Mouse (Mus musculus) cerebellum, postnatal 4 days (tissue): Measurements from ENCODE around the gene Rhpn2.

ENCODE experiments used
- DNase-seq, 2 experiments: peaks; one replicate each; pipeline ENCODE4 v3.0.0; 2022; ENCODE audit warnings: low spot score in 2 of 2, mixed read lengths in 1 of 2

The Rhpn2 gene

DNA sequence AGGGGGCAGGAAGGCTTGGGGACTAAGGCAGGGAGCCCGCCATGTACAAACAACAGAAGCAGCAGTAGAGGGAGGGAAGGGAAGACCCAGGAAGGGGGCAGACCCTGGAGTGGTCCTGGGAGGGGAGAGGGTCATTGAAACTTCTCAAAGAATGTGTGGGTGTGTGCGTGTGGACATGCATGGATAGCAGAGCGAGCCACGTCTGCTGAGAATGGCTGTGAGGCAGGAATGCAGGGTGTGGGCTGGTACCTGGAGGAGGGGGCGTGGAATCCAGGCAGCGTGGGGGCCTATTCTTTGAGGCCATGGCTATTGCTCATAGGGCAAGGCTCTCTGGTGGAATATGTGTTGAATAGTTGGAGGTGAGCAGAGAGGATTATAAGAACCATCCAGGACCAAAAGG lies 54.7 kb downstream of the Rhpn2 start:
- no peak for DNase-seq

DNA sequence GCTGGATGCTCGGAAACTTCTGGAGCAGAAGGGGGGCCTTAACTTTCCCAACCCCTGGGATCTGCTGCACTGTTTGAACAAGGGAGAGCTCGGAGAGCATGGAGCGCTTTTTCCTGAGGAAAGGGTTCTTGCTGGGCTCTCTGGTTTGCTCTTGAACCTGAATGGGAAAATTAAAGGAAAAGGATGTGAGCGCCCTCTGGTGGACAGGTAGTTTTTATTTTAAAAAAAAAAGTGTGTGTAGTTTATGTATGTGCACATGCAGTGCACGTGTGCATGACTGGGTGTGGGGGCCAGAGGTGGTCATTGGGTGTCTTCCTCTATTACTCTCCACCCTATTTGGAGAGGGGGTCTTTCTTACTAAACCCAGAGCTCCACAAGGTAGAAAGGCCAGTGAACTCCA lies 59.0 kb downstream of the Rhpn2 start:
- no peak for DNase-seq

DNA sequence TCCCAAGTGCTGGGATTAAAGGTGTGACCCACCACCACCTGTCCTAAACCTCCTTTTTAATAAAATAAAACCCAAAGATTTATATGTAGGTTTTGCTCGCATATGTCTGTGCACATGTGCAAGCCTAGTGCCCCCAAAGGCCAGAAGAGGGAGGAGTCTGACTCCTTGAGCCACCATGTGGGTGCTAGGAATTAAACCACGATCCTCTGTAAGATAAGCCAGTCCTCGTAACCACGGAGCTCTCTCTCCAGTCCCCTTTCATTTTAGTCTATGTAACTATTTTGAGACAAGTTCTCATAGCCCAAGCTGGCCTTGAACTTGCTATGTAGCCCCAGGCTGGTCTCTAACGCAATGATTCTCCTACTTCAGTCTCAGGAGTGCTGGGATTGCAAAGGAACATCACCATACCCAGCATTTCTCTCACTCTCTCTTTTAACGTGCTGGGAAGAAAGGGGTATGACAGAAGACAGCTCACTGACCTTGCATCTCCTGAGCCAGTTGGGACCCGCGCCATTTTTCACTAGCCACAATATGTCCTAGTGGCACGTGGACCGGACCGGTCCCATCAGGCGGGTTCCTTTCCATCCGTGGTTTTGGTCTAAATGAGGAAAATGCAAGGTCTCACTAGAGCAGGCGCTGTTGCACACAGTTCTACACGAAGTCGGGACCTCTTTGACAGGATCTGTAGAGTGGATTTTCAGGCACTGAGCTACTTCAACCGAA lies 61.9 kb downstream of the Rhpn2 start:
- peak in 1 of 2 experiments; percentile 23 for DNase-seq

DNA sequence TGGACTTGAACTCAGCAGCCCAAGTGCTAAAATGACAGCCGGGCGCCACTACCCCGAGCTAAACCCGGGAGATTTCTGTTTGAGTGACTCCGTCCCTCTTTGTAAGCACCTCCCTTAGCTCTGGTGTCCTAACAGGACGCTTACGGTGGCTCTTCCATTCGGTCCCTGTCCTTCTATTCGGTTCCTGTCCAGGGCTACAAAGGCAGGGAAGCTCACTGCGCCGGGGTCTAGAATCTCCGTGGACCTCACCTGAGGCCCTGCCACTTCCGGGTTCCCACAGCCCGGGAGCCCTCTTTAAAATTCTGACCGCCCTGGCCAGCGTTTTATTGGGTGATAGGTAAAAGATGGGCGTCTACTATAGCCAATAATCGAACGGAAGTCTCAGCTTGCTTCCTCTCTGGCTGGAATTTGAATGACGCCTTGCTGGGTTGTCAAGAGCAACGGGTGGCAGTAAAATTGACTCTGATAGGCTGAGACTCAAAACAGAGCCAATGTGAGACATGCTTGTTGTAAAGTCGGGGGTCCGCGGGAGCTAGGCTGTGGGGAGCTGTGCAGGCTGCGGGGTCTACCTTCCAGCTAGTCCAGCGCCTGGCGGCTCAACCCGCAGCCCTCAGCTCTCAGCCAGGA lies 62.7 kb downstream of the Rhpn2 start, which contains the start of the genes Faap24 and Cep89:
TSS of gene Faap24 (minus strand) at position 295 of the 627 bp plus-strand sequence.
TSS of gene Cep89 (plus strand) at position 494 of the 627 bp plus-strand sequence.
- peak; percentile 95 to 98 for DNase-seq

DNA sequence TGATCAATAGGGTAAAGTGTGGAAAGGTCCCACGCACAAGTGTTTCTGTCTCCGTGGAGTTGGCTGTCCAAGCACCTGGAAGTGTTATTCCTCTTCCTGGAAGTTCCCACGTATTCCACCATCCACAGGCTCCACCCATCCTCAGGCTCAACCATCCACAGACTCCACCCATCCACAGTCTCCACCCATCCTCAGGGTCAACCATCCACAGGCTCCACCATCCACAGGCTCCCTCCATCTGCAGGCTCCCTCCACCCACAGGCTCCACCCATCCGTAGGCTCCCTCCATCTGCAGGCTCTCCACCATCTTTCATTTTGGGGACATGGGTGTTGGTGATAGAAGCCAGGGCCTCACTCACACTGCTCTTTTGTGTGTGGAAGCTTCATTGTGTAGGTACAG lies 67.2 kb downstream of the Rhpn2 start:
- DNase-seq, result no peak

DNA sequence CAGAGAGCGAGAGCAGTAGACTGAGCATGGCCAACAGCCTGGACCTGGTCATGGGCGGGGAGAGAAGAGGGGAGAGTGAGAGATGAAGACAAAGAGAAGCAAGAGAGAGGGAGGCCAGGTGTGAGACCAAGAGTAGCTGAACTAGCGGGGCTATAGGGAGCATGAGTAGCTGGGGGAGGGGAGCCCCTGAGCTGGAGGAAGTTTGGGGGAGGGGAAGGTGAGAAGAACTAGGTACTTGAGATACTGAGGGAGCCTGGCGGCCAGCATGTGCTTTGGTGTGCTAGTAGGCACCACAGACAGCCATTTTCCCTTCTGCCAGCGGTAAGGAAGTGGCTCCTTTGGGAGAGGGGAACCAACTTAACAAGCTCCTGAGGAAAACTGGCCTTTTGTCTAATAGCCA lies 81.3 kb downstream of the Rhpn2 start:
- no peak for DNase-seq

DNA sequence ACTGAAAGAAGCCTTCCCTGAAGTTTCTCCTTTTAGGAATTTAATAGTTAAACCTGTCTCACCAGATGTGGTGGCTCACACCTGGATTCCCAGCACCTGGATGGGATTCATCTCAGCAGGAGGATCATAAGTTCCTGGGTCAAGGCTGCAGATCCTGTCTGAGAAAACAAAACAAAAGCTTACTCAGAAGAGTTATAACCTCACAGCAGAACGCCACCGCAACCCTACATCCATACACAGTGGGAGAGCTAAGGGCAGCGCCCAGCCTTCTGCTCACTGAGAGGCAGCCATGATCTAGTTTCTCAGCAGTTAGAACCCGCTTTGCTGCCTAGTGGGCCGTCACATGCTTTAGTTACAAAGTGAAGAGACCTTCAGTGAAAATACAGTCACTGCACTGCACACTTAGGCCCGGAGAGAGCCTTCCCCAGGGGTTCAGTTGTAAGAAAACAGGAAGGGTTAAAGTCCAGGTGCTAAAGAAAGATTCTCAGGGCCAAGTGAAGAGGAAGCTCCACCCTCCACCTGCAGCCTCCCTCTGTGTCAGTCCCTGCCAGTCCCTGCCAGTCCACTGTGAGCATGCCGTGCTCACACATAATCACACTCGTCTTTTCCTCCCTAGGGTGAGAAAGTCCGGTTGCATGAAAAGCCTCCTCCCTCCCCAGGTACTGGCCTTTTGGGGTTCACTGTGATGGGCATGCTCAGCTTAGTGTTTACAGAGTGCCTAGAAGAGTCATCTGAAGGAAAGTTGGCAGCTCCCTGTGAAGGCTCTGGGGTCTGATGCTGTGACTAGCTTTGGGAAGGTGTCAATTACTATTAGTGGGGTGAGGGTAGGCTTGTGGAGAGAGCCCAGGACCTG lies 82.1 kb downstream of the Rhpn2 start:
- no peak for DNase-seq

DNA sequence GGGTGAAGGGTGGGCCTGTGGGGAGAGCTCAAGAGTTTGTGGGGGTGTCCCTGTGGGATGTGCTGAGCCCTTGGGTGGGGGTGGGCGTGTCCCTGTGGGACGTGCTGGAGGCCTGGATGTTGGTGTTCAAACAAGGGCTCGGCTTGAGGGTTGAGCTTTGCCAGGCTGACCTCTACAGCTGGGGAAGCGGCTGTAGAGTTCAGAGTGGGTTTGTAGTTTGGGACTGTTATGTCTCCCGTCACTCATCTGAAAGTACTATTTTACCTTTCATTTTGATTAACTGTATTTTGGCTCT lies 82.6 kb downstream of the Rhpn2 start:
- no peak for DNase-seq

DNA sequence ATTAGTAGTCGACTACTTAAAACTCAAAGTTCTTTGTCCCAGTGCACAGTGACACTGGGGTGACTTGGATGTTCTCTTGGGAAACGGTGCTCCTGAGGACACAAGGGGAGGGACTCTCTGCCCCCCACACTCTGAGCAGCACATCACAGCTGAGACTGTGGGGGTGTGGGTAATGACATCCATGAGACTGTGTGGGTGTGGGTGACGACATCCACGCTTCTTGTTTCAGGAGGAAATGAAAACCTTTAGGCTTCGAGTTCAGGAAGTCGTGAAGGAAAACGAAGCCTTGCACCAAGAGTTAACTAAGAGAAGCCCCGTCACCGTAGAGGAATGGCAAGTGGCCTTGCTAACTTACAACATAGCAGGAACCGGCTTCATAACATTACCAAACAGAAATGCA lies 89.1 kb downstream of the Rhpn2 start:
- DNase-seq, result no peak

DNA sequence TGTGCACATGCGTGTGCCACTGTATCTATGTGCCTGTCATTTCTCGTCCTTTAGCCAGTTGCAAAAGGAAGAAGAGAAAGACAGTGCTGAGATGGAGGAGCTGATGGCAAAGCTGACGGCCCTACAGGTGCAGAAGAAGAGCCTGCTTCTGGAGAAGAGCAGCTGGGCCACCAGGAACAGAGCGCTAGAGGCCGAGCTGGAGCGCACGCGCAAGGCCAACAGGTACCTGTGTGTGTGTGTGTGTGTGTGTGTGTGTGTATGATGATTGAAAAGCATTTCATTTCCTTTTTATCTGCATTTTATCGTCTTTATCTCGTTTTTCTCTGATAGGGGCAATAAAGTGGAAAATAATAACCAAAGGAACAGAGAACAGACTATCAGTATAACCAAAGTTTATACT lies 94.2 kb downstream of the Rhpn2 start:
- no peak for DNase-seq

DNA sequence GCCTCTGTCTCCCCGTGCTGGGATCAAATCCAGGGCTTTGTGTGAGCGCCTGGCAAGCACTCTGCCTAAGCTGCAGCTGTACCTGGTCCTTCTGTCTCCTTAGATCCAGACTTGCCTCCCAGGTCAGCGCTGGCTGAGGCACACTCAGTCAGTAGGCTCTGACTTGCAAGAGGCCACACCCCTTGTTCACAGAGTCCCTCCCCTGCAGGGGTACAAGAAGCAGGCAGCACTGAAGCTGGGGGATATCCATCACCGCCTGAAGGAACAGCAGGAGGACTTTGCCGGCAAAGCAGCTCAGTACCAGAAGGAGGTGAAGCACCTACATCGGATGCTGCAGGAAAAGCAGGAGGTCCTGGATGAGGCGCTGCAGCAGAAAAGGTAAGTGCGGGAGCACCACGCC lies 101.3 kb downstream of the Rhpn2 start:
- no peak for DNase-seq
